Mouse (Mus musculus): ENCODE results near the gene Ftsj1. TPM values are rescaled to one million over a fixed set of nuclear protein-coding genes. Genes with fewer than 3 reads are reported as not detected.
A peak's percentile ranks its signal among the peaks of the same experiment; 100 is the strongest.

Gene Ftsj1
- total RNA-seq, 2 experiments from 2014 or later: 3.3 to 14.4 TPM

DNA sequence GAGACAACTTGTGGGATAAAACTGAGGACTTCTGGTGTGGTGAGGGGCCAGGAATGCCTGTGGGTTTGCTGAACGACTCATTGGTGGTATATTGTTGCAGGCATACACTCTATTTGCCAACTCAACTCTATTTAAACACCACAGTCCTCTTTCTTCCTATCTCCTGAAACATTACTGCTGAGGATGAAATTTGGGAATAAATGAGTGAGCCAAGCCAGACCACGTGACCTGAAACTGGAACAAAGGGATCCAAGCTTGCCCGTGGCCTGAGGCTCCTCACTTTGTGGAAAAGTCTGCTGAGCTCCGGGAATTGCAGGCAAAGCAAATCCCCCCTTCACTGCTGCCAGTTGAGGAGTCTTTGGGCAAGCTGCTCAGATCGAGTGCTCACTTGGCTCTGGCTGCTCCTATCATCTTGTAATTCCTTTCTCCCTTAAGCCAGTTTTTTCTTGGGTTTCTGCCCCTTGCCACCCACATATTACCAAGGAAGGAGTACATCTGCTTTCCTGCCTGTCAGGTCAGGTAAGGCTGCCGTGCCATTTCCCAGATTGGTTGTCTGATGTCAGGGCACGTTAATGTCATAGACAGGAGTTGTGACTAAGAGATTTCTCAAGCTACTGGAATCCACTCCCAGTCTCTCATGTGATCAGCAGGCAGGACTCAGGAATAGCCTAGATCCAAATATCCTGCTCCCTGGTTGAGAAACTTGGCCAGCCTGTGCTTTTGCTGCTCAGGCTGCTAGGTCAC, 29.4 kb downstream of the Ftsj1 start:
- no peak for ATAC-seq (replicated peaks; ENCODE audit: low FRiP score, poor library complexity, severe bottlenecking)

DNA sequence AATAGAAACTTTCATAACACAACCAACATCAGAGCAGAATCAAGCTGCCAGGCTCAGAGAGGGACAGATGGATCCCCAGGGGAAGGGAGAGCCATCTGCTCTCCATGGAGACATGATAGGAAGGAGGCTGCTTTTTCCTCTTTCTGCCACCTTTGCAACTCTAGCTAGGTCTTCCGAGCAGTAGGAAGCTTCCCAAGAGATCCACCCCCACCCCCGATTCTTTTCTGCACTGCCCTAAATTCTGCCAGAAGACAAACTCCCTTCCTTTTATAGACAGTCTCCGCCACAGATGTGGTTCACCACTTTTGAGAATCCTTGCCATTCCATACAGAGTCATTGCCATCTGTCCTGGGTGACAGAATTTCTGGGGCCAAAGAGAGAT, 29.9 kb downstream of the Ftsj1 start:
- no peak for ATAC-seq (replicated peaks; ENCODE audit: low FRiP score, poor library complexity, severe bottlenecking)

DNA sequence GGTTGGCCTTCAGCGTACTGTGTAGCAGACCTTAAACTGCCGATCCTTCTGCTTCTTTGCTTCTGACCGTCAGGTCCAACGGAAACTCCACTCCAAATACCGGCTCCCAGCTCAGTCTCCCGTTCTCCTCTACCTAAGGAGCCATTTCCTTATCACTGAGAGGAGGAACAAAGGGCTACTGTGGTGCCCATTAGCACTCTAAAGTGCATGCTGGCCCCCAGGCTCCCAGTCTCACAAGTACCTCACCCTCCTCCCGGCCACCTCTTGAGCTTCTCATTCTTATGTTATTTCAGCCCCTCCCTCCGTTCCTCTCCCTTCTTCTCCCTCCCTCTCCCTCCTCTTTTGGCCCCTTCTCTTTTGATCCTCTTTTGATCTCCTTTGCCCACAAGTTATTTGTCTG, 32.6 kb downstream of the Ftsj1 start:
- ATAC-seq (replicated peaks; ENCODE audit: low FRiP score, poor library complexity, severe bottlenecking): no peak

DNA sequence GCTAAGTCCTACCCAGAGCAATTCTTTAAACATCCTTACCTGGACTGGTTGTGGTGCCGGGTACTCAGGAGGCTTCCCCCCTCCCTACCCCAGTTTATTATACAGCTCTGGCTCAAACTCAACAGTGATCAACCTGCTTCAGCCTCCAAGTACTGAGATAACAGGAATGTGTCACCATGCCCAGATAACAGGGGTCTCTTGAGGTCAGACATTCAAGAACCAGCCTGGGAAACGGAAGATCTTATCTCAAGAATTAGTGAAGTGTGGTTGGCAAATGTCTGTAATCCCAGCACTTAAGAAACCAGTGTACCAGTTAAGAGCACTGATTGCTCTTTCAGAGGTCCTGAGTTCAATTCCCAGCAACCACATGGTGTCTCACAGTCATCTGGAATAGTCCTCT, 34.1 kb downstream of the Ftsj1 start:
- ATAC-seq (replicated peaks; ENCODE audit: low FRiP score, poor library complexity, severe bottlenecking): no peak

DNA sequence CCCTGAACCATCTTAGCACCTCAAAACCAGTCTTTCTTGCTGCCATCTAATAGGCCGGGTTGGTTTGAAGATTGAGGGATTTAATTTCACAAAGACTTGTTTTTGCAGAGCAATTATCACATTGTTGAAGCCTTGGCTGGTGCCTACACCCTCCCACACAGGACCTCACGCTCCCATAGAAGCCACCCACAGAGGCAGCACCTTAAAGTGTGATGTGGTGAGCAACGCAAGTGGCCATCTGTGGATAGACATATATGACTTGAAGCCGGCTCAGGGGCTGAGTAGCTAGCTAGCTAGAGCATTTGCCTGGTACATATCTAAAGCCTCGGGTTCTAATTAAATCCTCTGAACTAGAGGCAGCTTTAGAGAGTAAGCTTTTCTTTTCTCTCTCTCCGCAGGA, 34.8 kb downstream of the Ftsj1 start:
- ATAC-seq (replicated peaks; ENCODE audit: low FRiP score, poor library complexity, severe bottlenecking): no peak

DNA sequence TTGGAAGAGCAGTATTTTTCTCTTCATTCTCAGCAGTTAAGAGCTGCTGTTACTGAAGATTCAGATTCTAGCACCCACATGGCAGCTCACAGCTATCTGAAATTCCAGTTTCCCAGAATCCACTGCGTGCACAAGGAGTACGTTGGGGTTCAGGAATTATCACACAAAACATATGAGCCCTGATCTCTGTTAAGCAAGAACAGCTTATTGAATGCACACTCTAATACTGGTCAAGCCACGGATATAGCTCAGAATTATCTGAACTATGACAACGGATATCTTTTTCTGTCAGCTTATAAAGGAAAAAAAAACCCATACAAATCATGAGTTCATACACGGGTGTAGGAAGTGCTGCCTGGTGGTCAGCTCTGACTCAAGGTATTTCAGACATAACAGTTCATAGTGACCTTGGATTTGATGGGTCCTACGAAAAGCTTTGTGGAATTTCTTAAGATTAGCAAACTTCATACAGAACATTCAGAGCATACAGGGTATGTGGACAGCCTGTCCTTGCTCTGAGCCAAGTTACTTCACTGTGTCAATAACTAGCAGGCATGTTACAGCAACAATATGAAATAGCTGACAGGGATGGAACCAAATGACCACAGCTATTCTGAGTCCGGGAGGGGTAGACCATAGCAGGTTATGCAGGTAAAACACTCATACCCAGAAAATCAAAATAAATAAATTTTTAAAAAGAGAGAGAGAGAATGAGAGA, 40.6 kb downstream of the Ftsj1 start:
- ATAC-seq (replicated peaks; ENCODE audit: low FRiP score, poor library complexity, severe bottlenecking): no peak

DNA sequence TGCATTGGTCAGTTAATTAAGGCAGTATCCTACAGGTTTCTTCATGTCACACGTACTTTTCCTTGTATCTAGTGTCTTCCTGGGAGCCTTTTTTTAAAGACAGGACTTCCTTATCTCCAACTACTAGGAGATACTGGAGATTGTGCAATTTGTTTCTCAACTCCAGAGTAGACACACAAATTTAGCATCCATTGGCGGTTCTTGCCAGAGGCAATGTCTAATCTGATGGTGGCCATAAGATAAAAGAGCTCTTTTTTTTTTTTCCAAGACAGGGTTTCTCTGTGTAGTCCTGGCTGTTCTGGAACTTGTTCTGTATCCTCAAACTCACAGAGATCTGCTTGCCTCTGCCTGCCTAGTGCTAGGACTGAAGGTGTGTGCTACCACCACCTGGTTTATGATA, 42.5 kb downstream of the Ftsj1 start:
- ATAC-seq (replicated peaks; ENCODE audit: low FRiP score, poor library complexity, severe bottlenecking): no peak

DNA sequence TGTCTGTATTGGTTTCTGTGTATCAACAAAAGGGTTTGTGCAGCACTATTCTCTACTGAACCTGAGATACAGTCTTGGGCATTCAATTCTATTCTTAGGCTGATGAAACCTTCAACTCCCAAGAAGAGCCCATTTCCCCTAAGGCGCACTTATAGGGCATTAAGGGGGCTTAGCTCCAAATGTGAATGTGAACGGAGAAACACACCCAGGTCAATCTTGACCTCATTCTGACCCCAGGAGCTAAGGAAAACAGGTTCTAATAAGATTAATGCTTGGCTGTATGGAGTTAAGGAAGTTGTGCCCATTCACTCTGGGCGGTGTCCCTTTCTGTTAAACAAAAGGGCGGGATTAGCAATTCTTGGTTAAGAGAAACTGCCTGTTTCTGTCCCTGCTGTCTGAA, 45.0 kb downstream of the Ftsj1 start:
- ATAC-seq (replicated peaks; ENCODE audit: low FRiP score, poor library complexity, severe bottlenecking): no peak

DNA sequence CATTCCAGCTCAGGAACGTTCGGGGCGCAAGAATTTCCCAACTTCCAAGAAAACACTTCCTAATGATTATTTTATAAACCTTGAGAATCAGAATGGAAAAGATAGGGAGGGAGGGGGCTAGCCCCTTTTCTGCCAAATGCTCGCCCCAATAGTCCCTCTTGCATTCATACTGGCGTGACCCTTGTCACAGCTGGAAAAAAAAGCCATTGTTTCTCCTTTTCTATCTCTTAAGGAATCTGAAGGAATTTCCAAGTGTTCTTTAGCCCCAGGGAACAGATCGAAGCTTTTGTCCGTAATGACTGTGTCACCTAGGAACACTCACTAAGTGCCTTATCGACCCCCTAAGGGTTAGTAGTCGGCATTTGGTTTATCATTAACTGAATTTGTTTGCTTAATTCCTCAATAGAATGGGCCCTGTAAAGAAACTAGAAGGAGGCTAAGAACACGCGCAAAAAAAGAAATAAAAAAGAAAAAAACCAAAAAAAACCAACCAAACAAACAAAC, 45.5 kb downstream of the Ftsj1 start:
- ATAC-seq (replicated peaks; ENCODE audit: low FRiP score, poor library complexity, severe bottlenecking): no peak

DNA sequence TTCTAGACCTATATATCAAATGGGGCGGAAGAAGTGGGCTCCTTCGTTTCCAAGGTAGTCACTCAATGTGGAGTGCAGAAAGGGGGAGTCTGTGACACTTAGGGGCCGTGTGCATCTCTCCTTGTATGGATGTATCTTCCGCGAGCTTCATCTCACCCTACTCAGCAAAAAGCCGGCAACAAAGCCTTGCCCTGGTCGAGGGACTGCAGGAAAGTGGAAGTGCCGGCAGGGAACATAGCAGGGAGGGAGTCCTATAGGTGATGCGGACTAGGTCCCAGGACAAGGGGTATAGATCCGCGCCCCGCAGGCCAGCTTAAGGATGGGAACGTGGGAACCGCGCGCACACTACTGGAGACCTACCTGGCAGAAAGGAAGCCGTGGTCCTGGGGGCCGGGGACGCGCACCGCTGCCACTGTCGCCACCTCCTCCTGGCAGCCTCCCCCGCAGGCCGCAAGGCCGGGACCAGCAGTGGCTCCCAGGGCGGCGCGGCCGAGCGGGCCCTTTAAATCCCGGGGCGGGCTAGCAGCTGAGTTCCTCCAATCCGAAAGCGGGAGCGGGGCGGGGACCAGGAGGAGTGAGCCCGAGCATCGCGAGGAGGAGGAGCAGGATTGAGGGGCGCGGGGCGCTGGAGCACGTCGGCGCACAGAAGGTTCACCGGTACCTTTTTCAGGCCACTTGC, 46.1 kb downstream of the Ftsj1 start, which contains the start of gene Porcn:
Gene Porcn (minus strand): TSS at position 511 of the 679 bp plus-strand sequence.
- ATAC-seq (replicated peaks; ENCODE audit: low FRiP score, poor library complexity, severe bottlenecking): peak; percentile 95

DNA sequence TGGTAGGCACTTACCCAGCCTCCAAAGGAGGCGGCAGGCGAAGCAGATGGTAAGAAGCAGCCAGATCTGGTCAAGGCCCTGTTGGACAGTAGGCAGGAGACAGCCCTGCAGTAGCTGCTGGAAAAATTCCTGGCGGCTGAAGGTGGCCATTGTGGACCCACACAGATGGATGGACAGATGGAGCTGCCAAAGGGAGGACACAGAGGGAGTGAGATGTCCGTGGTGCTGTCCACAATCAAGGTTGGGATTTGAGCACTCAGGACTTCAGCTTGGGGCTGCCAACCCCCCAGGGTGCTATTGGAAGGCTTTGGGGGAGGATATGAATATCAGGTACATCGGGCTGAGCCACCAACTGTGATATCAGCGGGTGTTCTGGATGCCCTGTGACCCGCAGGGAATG, 46.7 kb downstream of the Ftsj1 start:
- no peak for ATAC-seq (replicated peaks; ENCODE audit: low FRiP score, poor library complexity, severe bottlenecking)

DNA sequence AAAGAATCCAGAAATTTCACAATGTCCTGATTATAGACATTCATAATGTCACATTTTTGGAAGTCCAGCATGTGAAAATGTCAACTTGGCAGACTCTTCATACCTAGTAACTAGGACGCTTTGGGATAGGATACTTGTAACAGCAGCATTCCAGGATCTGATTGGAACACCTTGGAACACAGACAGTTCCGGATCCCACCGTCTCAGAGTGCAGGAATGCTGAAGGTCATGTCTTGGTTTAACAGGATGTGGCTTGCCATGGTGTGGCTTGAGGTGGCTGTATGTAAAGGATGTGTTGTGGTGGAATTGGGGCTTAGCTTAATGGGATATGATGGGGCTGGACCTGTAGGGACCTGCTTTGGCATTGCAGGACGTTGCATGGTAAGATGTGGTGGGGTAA, 47.1 kb downstream of the Ftsj1 start:
- no peak for ATAC-seq (replicated peaks; ENCODE audit: low FRiP score, poor library complexity, severe bottlenecking)

DNA sequence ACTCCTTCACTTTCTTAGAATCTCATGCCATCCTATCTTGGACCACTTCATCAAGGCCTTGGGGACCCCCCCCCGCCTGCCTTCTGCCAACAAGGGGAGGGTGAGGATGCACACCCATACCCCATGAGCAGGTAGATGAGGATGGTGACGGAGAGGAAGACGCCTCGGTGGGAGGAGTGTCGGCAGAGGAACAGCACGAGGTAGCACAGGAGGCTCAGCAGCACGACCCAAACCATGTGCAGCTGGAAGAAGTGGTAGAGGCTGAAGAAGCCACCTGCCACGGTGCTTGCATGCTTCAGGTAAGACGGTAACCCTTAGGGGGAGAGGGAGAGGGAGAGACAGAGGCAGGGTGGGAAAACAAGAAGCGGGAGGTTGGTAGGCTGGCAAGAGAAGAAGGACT, 48.1 kb downstream of the Ftsj1 start:
- no peak for ATAC-seq (replicated peaks; ENCODE audit: low FRiP score, poor library complexity, severe bottlenecking)

DNA sequence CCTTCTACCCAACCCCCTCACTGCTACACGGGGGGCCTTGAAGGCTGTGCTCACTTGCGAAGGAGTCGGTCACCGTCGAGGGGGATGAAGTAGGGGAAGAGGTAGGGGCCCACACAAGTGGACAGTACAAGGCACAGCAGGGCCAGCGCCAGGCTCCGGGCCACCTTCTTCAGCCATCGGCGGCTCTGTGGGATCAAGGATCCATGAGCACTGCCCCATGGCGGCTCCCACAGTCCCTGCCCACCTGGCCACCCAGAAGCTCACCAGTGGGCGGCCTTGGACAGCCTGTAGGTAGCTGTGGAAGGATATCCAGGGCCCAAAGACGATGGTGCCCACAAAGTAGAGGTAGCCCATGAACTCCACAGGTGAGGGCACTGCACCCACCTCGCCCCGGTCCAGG, 49.1 kb downstream of the Ftsj1 start:
- no peak for ATAC-seq (replicated peaks; ENCODE audit: low FRiP score, poor library complexity, severe bottlenecking)

DNA sequence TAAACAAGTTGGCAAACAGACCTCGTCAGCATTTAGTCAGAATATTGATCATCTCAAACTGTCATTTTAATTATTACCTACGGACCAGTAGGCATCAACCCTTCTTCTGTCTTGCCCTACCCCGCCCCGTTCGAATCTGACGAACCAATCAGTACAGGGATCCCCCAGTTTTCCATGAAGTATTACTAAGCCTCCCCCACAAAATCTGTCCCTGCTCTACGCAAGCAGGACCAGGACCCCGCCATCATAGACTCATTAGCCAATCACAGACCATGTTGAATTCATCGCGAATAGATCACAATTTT, 58.8 kb downstream of the Ftsj1 start, which contains the start of gene Ebp:
Gene Ebp (minus strand): TSS at position 94 of the 305 bp plus-strand sequence.
- peak; percentile 23; the same call in 1 of the 2 replicates for ATAC-seq (replicated peaks; ENCODE audit: low FRiP score, poor library complexity, severe bottlenecking)

DNA sequence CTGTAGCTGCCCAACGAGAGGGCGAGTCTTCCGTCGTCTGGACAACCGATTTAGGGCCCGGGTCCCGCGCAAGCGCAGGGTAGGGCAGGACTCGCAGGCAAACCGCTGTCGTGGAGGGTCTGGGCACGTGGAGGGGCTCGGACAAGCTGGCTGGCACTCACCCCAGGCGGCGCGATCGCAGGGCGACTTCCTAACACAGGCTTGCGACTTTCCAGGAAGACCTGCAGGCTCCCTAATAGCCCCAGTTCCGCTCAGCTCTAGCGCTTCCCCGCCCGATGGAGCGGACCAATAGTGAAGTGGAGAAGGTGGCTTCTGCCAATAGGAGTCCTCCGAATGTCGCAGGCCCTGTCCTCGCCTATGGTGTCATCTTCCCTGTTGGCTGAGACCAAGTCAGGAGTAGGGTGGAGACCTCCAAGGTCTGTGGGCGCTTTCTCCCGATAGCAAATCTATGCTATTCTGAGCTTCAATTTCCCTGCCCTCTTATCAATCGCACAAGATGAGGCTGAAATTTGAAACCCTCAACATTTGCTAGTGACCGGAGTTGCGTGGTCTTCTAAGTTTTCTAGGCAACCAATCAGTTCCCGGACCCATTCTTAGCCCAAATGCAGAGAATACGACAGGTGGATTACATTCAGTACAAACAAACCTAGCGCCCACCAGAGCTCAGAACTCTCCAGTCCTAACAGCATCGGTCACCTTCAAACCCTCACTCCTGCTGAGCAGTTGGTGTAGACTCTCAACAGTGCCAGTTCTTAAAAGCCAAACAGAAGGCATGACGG, 59.4 kb downstream of the Ftsj1 start:
- peak; percentile 100 for ATAC-seq (replicated peaks; ENCODE audit: low FRiP score, poor library complexity, severe bottlenecking)

DNA sequence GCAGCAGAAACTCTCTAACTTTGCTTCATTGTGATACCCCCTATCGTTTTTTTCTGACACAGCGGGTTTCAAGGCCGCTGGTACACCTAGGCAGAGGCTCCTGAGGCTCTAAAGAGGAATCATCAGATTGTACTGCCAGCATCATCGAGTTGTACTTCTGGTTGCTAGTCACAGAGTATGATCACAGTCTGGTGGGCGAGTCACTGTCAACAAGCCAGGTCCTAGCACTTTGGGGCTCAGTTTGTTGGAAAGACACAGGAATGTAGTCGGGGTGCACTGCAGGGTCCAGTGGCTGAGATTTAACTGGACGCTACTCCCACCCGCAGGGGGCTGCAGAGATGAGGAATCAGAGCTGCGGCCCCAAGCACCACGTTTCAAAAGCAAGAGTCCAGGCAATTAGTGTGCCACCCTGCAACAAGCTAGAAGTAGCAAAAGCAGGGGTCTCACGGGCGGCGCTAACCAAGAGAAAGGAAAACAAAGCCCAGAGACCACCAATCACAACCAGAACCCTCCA, 60.0 kb downstream of the Ftsj1 start:
- ATAC-seq (replicated peaks; ENCODE audit: low FRiP score, poor library complexity, severe bottlenecking): 0 out of 2 replicates have a peak, but pooled peaks have one; percentile 6
